Mouse (Mus musculus) testis, adult 2 months (tissue): ENCODE data around the gene Ssbp3. TPM values are rescaled to one million over a fixed set of nuclear protein-coding genes. Genes with fewer than 3 reads are reported as not detected.

Source experiments
- H3K27ac ChIP-seq: fragments of 200-500 bp; 2 replicates; pipeline ENCODE4 v1.5.1; 2012; ENCODE audit warnings: low read depth, low read length; ENCODE audit not compliant: control insufficient read depth, insufficient read depth
- H3K27me3 ChIP-seq: fragments of 200-500 bp; 2 replicates; pipeline ENCODE4 v1.6.1; 2012; ENCODE audit warnings: mild to moderate bottlenecking, low read length, moderate library complexity; ENCODE audit not compliant: control insufficient read depth, insufficient read depth
- H3K36me3 ChIP-seq: fragments of 200-500 bp; 2 replicates; pipeline ENCODE4 v1.6.1; 2012; ENCODE audit warnings: mild to moderate bottlenecking, low read length; ENCODE audit not compliant: control insufficient read depth, insufficient read depth
- H3K4me1 ChIP-seq: fragments of 200-500 bp; 2 replicates; pipeline ENCODE4 v1.6.1; 2012; ENCODE audit warnings: low read length; ENCODE audit not compliant: control insufficient read depth, insufficient read depth
- H3K4me3 ChIP-seq: fragments of 200-500 bp; 2 replicates; pipeline ENCODE4 v1.5.1; 2012; ENCODE audit warnings: low read depth, mild to moderate bottlenecking, low read length, moderate library complexity, mixed read lengths; ENCODE audit not compliant: control insufficient read depth
- CTCF ChIP-seq: fragments of 200-500 bp; IDR thresholded peaks from 2 replicates; pipeline ENCODE4 v1.5.1; 2012; ENCODE audit warnings: low read depth, mild to moderate bottlenecking, inconsistent platforms, low read length, moderate library complexity; ENCODE audit not compliant: control insufficient read depth, insufficient read depth, insufficient replicate concordance
- POLR2A ChIP-seq: fragments of 200-500 bp; IDR thresholded peaks from 2 replicates; pipeline ENCODE4 v1.6.1; 2012; ENCODE audit warnings: low read depth, mild to moderate bottlenecking, inconsistent platforms, low read length, moderate library complexity; ENCODE audit not compliant: control insufficient read depth
- polyA plus RNA-seq: library from polyadenylated mRNA; depleted of rRNA; stranded (reverse); fragments of >200 nt; gene quantifications from 2 replicates; pipeline ENCODE4 v1.2.3, GENCODE M21; 2012

Ssbp3 gene
- polyA plus RNA-seq, 1 experiment: 38.3 TPM

GRCm38 (mm10) chr4:106913411-106914049 is 3.0 kb downstream of the Ssbp3 start:
- no peak overlapping the region for H3K4me3 ChIP-seq
- no peak overlapping the region for H3K27ac ChIP-seq
- TF ChIP-seq POLR2A: no peak
- TF ChIP-seq CTCF: no peak
- H3K27me3 ChIP-seq: no peaks in the 10 kb centered on the region
- no peaks in the 10 kb centered on the region for H3K36me3 ChIP-seq
- peaks cover 31% of the 10 kb centered on the region for H3K4me1 ChIP-seq

- no peaks in the 10 kb centered on the region for H3K27me3 ChIP-seq
- no peaks in the 10 kb centered on the region for H3K36me3 ChIP-seq
- H3K4me3 ChIP-seq: no peak overlapping the region
- peaks cover 17% of the 10 kb centered on the region for H3K4me1 ChIP-seq
- TF ChIP-seq CTCF: no peak
- TF ChIP-seq POLR2A: no peak
- H3K27ac ChIP-seq: no peak overlapping the region
Measured at GRCm38 (mm10) chr4:106915265-106915664, 4.8 kb downstream of the Ssbp3 start.

- Histone ChIP-seq H3K4me3 (no peak overlapping the region), H3K27me3 (no peaks in the 10 kb centered on the region), H3K27ac (no peak overlapping the region), H3K36me3 (no peaks in the 10 kb centered on the region), H3K4me1 (peaks cover under 1% of the 10 kb centered on the region)
- TF ChIP-seq CTCF (no peak), POLR2A (no peak)
Measured at GRCm38 (mm10) chr4:106918263-106918662, 7.8 kb downstream of the Ssbp3 start.

GRCm38 (mm10) chr4:106920119-106920518 is 9.6 kb downstream of the Ssbp3 start:
- Histone ChIP-seq H3K4me3 (no peak overlapping the region), H3K27me3 (no peaks in the 10 kb centered on the region), H3K4me1 (no peaks in the 10 kb centered on the region; the same call in none of the 2 replicates), H3K27ac (no peak overlapping the region), H3K36me3 (no peaks in the 10 kb centered on the region)
- TF ChIP-seq CTCF (no peak), POLR2A (no peak)

GRCm38 (mm10) chr4:106921375-106922336 is 11.2 kb downstream of the Ssbp3 start:
- no peaks in the 10 kb centered on the region for H3K27me3 ChIP-seq
- TF ChIP-seq POLR2A: no peak
- no peak for TF ChIP-seq CTCF
- no peaks in the 10 kb centered on the region for H3K36me3 ChIP-seq
- no peak overlapping the region for H3K27ac ChIP-seq
- no peaks in the 10 kb centered on the region; the same call in none of the 2 replicates for H3K4me1 ChIP-seq
- no peak overlapping the region for H3K4me3 ChIP-seq

GRCm38 (mm10) chr4:106922919-106923318 is 12.4 kb downstream of the Ssbp3 start:
- Histone ChIP-seq H3K27me3 (no peaks in the 10 kb centered on the region), H3K4me3 (no peak overlapping the region), H3K27ac (no peak overlapping the region), H3K36me3 (no peaks in the 10 kb centered on the region), H3K4me1 (no peaks in the 10 kb centered on the region; the same call in none of the 2 replicates)
- no peak for TF ChIP-seq CTCF
- no peak for TF ChIP-seq POLR2A

- Histone ChIP-seq H3K27ac (no peak overlapping the region), H3K36me3 (no peaks in the 10 kb centered on the region), H3K4me1 (no peaks in the 10 kb centered on the region; the same call in none of the 2 replicates), H3K27me3 (no peaks in the 10 kb centered on the region), H3K4me3 (no peak overlapping the region)
- TF ChIP-seq CTCF (no peak), POLR2A (no peak)
Measured at GRCm38 (mm10) chr4:106924175-106924574, 13.7 kb downstream of the Ssbp3 start.
